Mouse (Mus musculus): ENCODE results near the gene Slc25a30. TPM values are rescaled to one million over a fixed set of nuclear protein-coding genes. Genes with fewer than 3 reads are reported as not detected.
A peak's percentile ranks its signal among the peaks of the same experiment; 100 is the strongest.

The Slc25a30 gene
- polyA plus RNA-seq, 1 experiment from 2014 or later = 22.7 TPM

- DNase-seq (ENCODE audit: low spot score) = no peak
- 56% methylated on average over 2 of the region's 2 CpGs for WGBS
- H3K36me3 ChIP-seq (ENCODE audit: insufficient read depth, low read length) = 0 out of 2 replicates have a peak, but pooled peaks cover under 1% of the 10 kb centered on the region
- no peak for TF ChIP-seq CTCF (IDR thresholded peaks at IDR 0.05; ENCODE audit: low read depth)
- no peak overlapping the region for H3K4me2 ChIP-seq (ENCODE audit: low read length)
- no peak overlapping the region for H3K9ac ChIP-seq (ENCODE audit: low read depth, low read length)
- no peaks in the 10 kb centered on the region for H3K27me3 ChIP-seq (ENCODE audit: insufficient read depth, low read length)
- no peak overlapping the region for H3K4me3 ChIP-seq (replicated peaks; ENCODE audit: low read depth, low read length)
- no peaks in the 10 kb centered on the region for H3K9me3 ChIP-seq (replicated peaks; ENCODE audit: low read length)
- H3K4me1 ChIP-seq (replicated peaks; ENCODE audit: insufficient read depth, low read length) = peaks cover 6% of the 10 kb centered on the region; the same call in 1 of the 2 replicates
- no peak overlapping the region for H3K27ac ChIP-seq
- ATAC-seq (replicated peaks; ENCODE audit: low FRiP score, low read depth) = no peak
These were observed 29.0 kb downstream of the Slc25a30 start for GRCm38 (mm10) chr14:75757821-75758220.

- H3K4me3 ChIP-seq (replicated peaks; ENCODE audit: low read depth, low read length) = no peak overlapping the region
- H3K9me3 ChIP-seq (replicated peaks; ENCODE audit: low read length) = no peaks in the 10 kb centered on the region
- H3K27me3 ChIP-seq (ENCODE audit: insufficient read depth, low read length) = no peaks in the 10 kb centered on the region
- no peak overlapping the region for H3K9ac ChIP-seq (ENCODE audit: low read depth, low read length)
- ATAC-seq (replicated peaks; ENCODE audit: low FRiP score, low read depth) = no peak
- no peak overlapping the region for H3K27ac ChIP-seq
- H3K4me1 ChIP-seq (replicated peaks; ENCODE audit: insufficient read depth, low read length) = peaks cover 14% of the 10 kb centered on the region
- H3K36me3 ChIP-seq (ENCODE audit: insufficient read depth, low read length) = no peaks in the 10 kb centered on the region
- 67% methylated on average over 6 of the region's 6 CpGs for WGBS
- TF ChIP-seq CTCF (IDR thresholded peaks at IDR 0.05; ENCODE audit: low read depth) = no peak
- no peak for DNase-seq (ENCODE audit: low spot score)
- H3K4me2 ChIP-seq (ENCODE audit: low read length) = no peak overlapping the region
These were observed 29.9 kb downstream of the Slc25a30 start for GRCm38 (mm10) chr14:75756971-75757370.

GRCm38 (mm10) chr14:75753991-75754817 lies 32.6 kb downstream of the Slc25a30 start, which contains the start of gene Cog3:
Gene Cog3, minus strand, starts transcription at chr14:75754517.
- DNase-seq (ENCODE audit: low spot score) (peak; percentile 98), ATAC-seq (replicated peaks; ENCODE audit: low FRiP score, low read depth) (peak; percentile 95)
- under 1% methylated on average over 77 of the region's 78 CpGs for WGBS
- TF ChIP-seq CTCF (IDR thresholded peaks at IDR 0.05; ENCODE audit: low read depth) = peak; percentile 47
- Histone ChIP-seq H3K9me3 (replicated peaks; ENCODE audit: low read length) (no peaks in the 10 kb centered on the region), H3K4me2 (ENCODE audit: low read length) (peak within 1 kb of the TSS; percentile 90), H3K36me3 (ENCODE audit: insufficient read depth, low read length) (no peaks in the 10 kb centered on the region), H3K4me1 (replicated peaks; ENCODE audit: insufficient read depth, low read length) (peaks cover 18% of the 10 kb centered on the region), H3K4me3 (replicated peaks; ENCODE audit: low read depth, low read length) (peak within 1 kb of the TSS; percentile 96), H3K9ac (ENCODE audit: low read depth, low read length) (peak within 1 kb of the TSS; percentile 84), H3K27ac (peak within 1 kb of the TSS; percentile 94), H3K27me3 (ENCODE audit: insufficient read depth, low read length) (no peaks in the 10 kb centered on the region)

GRCm38 (mm10) chr14:75753206-75753605 lies 33.6 kb downstream of the Slc25a30 start:
- 26% methylated on average over 8 of the region's 8 CpGs for WGBS
- H3K36me3 ChIP-seq (ENCODE audit: insufficient read depth, low read length) = no peaks in the 10 kb centered on the region
- no peak for DNase-seq (ENCODE audit: low spot score)
- H3K27me3 ChIP-seq (ENCODE audit: insufficient read depth, low read length) = no peaks in the 10 kb centered on the region
- H3K4me1 ChIP-seq (replicated peaks; ENCODE audit: insufficient read depth, low read length) = peaks cover 18% of the 10 kb centered on the region
- peak overlapping the region; percentile 96 for H3K4me3 ChIP-seq (replicated peaks; ENCODE audit: low read depth, low read length)
- no peak overlapping the region for H3K27ac ChIP-seq
- TF ChIP-seq CTCF (IDR thresholded peaks at IDR 0.05; ENCODE audit: low read depth) = no peak
- peak overlapping the region; percentile 84 for H3K9ac ChIP-seq (ENCODE audit: low read depth, low read length)
- H3K9me3 ChIP-seq (replicated peaks; ENCODE audit: low read length) = no peaks in the 10 kb centered on the region
- H3K4me2 ChIP-seq (ENCODE audit: low read length) = peak overlapping the region; percentile 90
- no peak for ATAC-seq (replicated peaks; ENCODE audit: low FRiP score, low read depth)

- TF ChIP-seq CTCF (IDR thresholded peaks at IDR 0.05; ENCODE audit: low read depth) = no peak
- WGBS = 84% methylated on average over 4 of the region's 4 CpGs
- Histone ChIP-seq H3K4me3 (replicated peaks; ENCODE audit: low read depth, low read length) (no peak overlapping the region), H3K27me3 (ENCODE audit: insufficient read depth, low read length) (no peaks in the 10 kb centered on the region), H3K4me1 (replicated peaks; ENCODE audit: insufficient read depth, low read length) (peaks cover 18% of the 10 kb centered on the region), H3K9me3 (replicated peaks; ENCODE audit: low read length) (no peaks in the 10 kb centered on the region), H3K27ac (no peak overlapping the region), H3K36me3 (ENCODE audit: insufficient read depth, low read length) (peaks cover 9% of the 10 kb centered on the region), H3K4me2 (ENCODE audit: low read length) (no peak overlapping the region), H3K9ac (ENCODE audit: low read depth, low read length) (no peak overlapping the region)
- DNase-seq (ENCODE audit: low spot score) (no peak), ATAC-seq (replicated peaks; ENCODE audit: low FRiP score, low read depth) (no peak)
These were observed 35.8 kb downstream of the Slc25a30 start for GRCm38 (mm10) chr14:75751040-75751439.

GRCm38 (mm10) chr14:75749123-75749522 lies 37.7 kb downstream of the Slc25a30 start:
- 93% methylated on average over 4 of the region's 4 CpGs for WGBS
- Histone ChIP-seq H3K27me3 (ENCODE audit: insufficient read depth, low read length) (no peaks in the 10 kb centered on the region), H3K27ac (no peak overlapping the region), H3K9ac (ENCODE audit: low read depth, low read length) (no peak overlapping the region), H3K4me3 (replicated peaks; ENCODE audit: low read depth, low read length) (no peak overlapping the region), H3K4me2 (ENCODE audit: low read length) (no peak overlapping the region), H3K9me3 (replicated peaks; ENCODE audit: low read length) (no peaks in the 10 kb centered on the region), H3K36me3 (ENCODE audit: insufficient read depth, low read length) (peaks cover 19% of the 10 kb centered on the region), H3K4me1 (replicated peaks; ENCODE audit: insufficient read depth, low read length) (peaks cover 18% of the 10 kb centered on the region)
- ATAC-seq (replicated peaks; ENCODE audit: low FRiP score, low read depth) (no peak), DNase-seq (ENCODE audit: low spot score) (no peak)
- no peak for TF ChIP-seq CTCF (IDR thresholded peaks at IDR 0.05; ENCODE audit: low read depth)

Data from kidney, postnatal 0 days (tissue).